Mouse (Mus musculus): ENCODE data around the gene Pdcd6ip.
"Not testable (repeated sequence)": the region's sequence is repeated elsewhere in the genome, so short reads cannot be mapped to it uniquely, and the experiment has no call there.

Gene Pdcd6ip

GRCm38 (mm10) chr9:113707481-113708360, at the start of gene Pdcd6ip:
Gene Pdcd6ip, minus strand, starts transcription at chr9:113708259.
- DNase-seq = peak; percentile 94 to 96

GRCm38 (mm10) chr9:113755888-113756719, 48.0 kb upstream of the Pdcd6ip start:
- peak in 1 of 2 experiments; percentile 21 for DNase-seq

GRCm38 (mm10) chr9:113749356-113749755, 41.3 kb upstream of the Pdcd6ip start:
- DNase-seq = peak; percentile 29 to 50

GRCm38 (mm10) chr9:113743291-113743690, 35.2 kb upstream of the Pdcd6ip start:
- no peak for DNase-seq

- DNase-seq = peak; percentile 31 to 51
These were observed 34.3 kb upstream of the Pdcd6ip start for GRCm38 (mm10) chr9:113742361-113742794.

- peak; percentile 68 to 77 for DNase-seq
These were observed 33.6 kb upstream of the Pdcd6ip start for GRCm38 (mm10) chr9:113741637-113742137.

- peak; percentile 82 to 90 for DNase-seq
These were observed 33.1 kb upstream of the Pdcd6ip start, which contains the start of gene Clasp2 for GRCm38 (mm10) chr9:113741108-113741636. Gene Clasp2, plus strand, starts transcription at chr9:113741473.

GRCm38 (mm10) chr9:113738941-113739340, 30.9 kb upstream of the Pdcd6ip start:
- DNase-seq = peak in 1 of 2 experiments; percentile 38

GRCm38 (mm10) chr9:113738021-113738420, 30.0 kb upstream of the Pdcd6ip start:
- DNase-seq = no peak

- DNase-seq = no peak
These were observed 27.9 kb upstream of the Pdcd6ip start for GRCm38 (mm10) chr9:113735920-113736319.

GRCm38 (mm10) chr9:113731540-113731939, 23.5 kb upstream of the Pdcd6ip start:
- DNase-seq = no peak

GRCm38 (mm10) chr9:113726991-113727680, 19.1 kb upstream of the Pdcd6ip start:
- no peak for DNase-seq

GRCm38 (mm10) chr9:113726131-113726530, 18.1 kb upstream of the Pdcd6ip start:
- DNase-seq = no peak

GRCm38 (mm10) chr9:113725609-113726008, 17.6 kb upstream of the Pdcd6ip start:
- not testable (repeated sequence) for DNase-seq

- DNase-seq = no peak
These were observed 16.6 kb upstream of the Pdcd6ip start for GRCm38 (mm10) chr9:113724646-113725045.

- peak; percentile 56 to 70 for DNase-seq
These were observed 11.0 kb upstream of the Pdcd6ip start for GRCm38 (mm10) chr9:113719063-113719462.

GRCm38 (mm10) chr9:113710871-113711270, 2.8 kb upstream of the Pdcd6ip start:
- no peak for DNase-seq

GRCm38 (mm10) chr9:113708361-113709280, 562 bp upstream of the Pdcd6ip start:
- no peak for DNase-seq

- DNase-seq = no peak
These were observed 1.2 kb downstream of the Pdcd6ip start for GRCm38 (mm10) chr9:113706841-113707240.

- DNase-seq = no peak
These were observed 2.0 kb downstream of the Pdcd6ip start for GRCm38 (mm10) chr9:113706108-113706507.
